Mouse (Mus musculus): Measurements from ENCODE around the gene Hcn3. TPM values are rescaled to one million over a fixed set of nuclear protein-coding genes. Genes with fewer than 3 reads are reported as not detected.

Gene Hcn3
- total RNA-seq, 2 experiments from 2014 or later, result 0.19 to 0.60 TPM

- intact Hi-C loops (cut with DNase I), result loop anchor here (10.0 kb wide), 1 partner anchor 202 kb away; no protein-coding TSS in a partner anchor
- no peak for DNase-seq
Observed at GRCm38 (mm10) chr3:89102495-89103290, 57.3 kb downstream of the Hcn3 start.

DNA sequence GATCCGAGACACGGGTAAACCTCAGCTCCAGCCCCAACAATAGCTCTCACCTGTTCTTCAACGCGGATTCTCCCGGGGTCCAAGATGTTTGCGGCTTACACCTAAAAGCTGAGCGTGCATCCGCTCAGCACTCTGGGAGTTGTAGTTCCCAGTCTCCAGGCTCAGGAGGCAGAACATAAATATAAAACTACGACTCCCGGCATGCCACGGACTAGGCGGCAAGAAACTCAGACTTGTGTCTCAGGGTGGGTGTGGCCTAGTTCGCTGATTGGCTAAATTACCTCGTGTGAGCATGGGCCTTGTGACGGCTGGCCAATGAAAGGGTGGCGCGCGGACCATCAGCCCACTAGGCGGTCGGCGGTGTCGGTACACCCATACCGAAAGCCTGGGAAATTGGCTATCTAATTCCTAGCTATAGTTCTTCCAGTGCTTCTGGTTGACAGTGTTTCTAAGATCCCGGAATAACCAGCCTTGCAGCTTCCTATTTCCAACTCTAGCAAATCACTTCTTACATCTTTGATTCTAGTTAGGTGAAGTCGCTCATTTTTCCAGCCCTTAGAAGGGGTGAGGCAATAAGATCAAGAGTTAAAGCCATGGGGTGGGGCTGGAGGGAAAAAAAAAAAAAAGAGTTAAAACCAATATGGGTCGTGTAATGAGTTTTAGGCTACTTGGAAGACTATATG is 58.0 kb downstream of the Hcn3 start, which contains the start of gene Fdps:
Fdps (minus strand) TSS at position 148 of the 683 bp plus-strand sequence.
- DNase-seq, result peak; percentile 97 to 98
- intact Hi-C loops (cut with DNase I), result loop anchor here (10.0 kb wide), 1 partner anchor 203 kb away; no protein-coding TSS in a partner anchor

DNA sequence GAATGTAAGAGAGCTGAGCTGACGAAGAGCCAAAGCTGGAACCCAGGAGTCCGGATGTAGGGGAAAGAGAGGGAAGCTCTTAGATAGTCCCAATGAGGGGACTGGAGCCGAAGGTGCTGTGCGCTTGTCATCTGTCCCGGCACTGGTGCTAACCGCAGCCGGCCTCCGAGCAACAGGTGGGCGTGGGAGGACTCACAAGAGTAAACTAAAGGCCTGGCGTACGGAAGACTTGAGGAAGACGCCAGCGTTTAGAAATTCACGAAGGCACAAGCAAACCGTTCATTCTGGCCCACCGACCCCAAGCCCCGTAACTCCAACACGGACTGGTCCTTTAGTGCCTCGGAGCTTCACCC is 58.6 kb downstream of the Hcn3 start:
- intact Hi-C loops (cut with DNase I), result loop anchor here (10.0 kb wide), 1 partner anchor 203 kb away; no protein-coding TSS in a partner anchor
- no peak for DNase-seq

DNA sequence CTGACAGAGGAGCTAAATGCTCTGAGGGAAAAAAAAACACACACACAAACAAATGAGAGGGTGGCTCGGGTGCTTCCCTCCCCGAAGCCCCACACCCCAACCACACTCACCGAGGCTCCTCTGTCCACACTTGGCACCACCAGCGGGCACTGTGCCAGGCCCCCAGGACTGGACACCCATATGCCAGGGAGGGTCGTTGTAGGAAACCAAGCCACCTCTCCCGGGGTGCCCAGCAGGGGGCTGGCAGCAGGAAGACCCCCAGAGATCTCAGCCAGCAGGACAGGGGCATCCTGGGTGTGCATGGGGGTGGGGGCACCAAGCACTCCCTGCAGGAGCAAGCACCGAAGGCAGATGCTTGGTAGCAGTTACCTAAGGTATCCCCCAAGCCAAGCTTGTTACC is 59.2 kb downstream of the Hcn3 start, which contains the start of gene Gm43738:
Gm43738 (minus strand) TSS at position 289 of the 400 bp plus-strand sequence.
- DNase-seq, result no peak
- intact Hi-C loops (cut with DNase I), result loop anchor here (10.0 kb wide), 1 partner anchor 204 kb away; no protein-coding TSS in a partner anchor

Other genes starting within 250 kb of the Hcn3 start
- 10 to 100 TPM; 22.8 to 24.3 TPM for gene Msto1, start 246.2 kb downstream of the Hcn3 start, total RNA-seq (2021)
- gene Ash1l, start 209.6 kb downstream of the Hcn3 start, total RNA-seq (2021), result 10 to 100 TPM; 45.4 to 46.0 TPM
- 100 to 1,000 TPM; 105 to 114 TPM for gene Dap3, start 209.0 kb downstream of the Hcn3 start, total RNA-seq (2021)
- 10 to 100 TPM; 12.6 to 15.0 TPM for gene Rusc1, start 66.9 kb downstream of the Hcn3 start, total RNA-seq (2021)
- gene Gm43738, start 59.1 kb downstream of the Hcn3 start, total RNA-seq (2021), result not detected
- 10 to 100 TPM; 26.2 to 28.3 TPM for gene Fdps, start 58.2 kb downstream of the Hcn3 start, total RNA-seq (2021)
- gene Pklr, start 24.1 kb downstream of the Hcn3 start, total RNA-seq (2021), result not detected
- 10 to 100 TPM; 26.6 to 26.7 TPM for gene Clk2, start 4.6 kb upstream of the Hcn3 start, total RNA-seq (2021)
- 10 to 100 TPM; 49.4 to 49.6 TPM for gene Scamp3, start 17.3 kb upstream of the Hcn3 start, total RNA-seq (2021)
- gene Fam189b, start 22.9 kb upstream of the Hcn3 start, total RNA-seq (2021), result 1 to 10 TPM; 7.9 to 8.3 TPM
- 10 to 100 TPM; 24.2 to 24.7 TPM for gene Gba, start 42.7 kb upstream of the Hcn3 start, total RNA-seq (2021)
- gene Thbs3, start 55.0 kb upstream of the Hcn3 start, total RNA-seq (2021), result 10 to 100 TPM; 20.4 to 21.8 TPM
- 10 to 100 TPM; 73.7 to 77.2 TPM for gene Mtx1, start 66.9 kb upstream of the Hcn3 start, total RNA-seq (2021)
- gene Muc1, start 68.9 kb upstream of the Hcn3 start, total RNA-seq (2021), result under 1 TPM; 0.20 to 0.34 TPM
- 10 to 100 TPM; 84.4 to 88.0 TPM for gene Krtcap2, start 85.8 kb upstream of the Hcn3 start, total RNA-seq (2021)
- gene Trim46, start 86.1 kb upstream of the Hcn3 start, total RNA-seq (2021), result 1 to 10 TPM in 1 of 2 experiments, under 1 TPM in 1; 0.77 to 1.1 TPM
- gene Dpm3, start 99.2 kb upstream of the Hcn3 start, total RNA-seq (2021), result 10 to 100 TPM; 60.2 to 64.2 TPM
- 10 to 100 TPM; 29.3 to 31.3 TPM for gene Slc50a1, start 110.4 kb upstream of the Hcn3 start, total RNA-seq (2021)
- gene Efna1, start 120.9 kb upstream of the Hcn3 start, total RNA-seq (2021), result 10 to 100 TPM; 48.8 to 57.5 TPM
- under 1 TPM in 1 of 2 experiments, not detected in 1; 0.17 TPM for gene Efna3, start 162.8 kb upstream of the Hcn3 start, total RNA-seq (2021)
- 1 to 10 TPM; 1.9 to 2.2 TPM for gene Efna4, start 177.8 kb upstream of the Hcn3 start, total RNA-seq (2021)
- 100 to 1,000 TPM; 101 to 118 TPM for gene Adam15, start 189.8 kb upstream of the Hcn3 start, total RNA-seq (2021)
- gene Dcst2, start 201.8 kb upstream of the Hcn3 start, total RNA-seq (2021), result under 1 TPM in 1 of 2 experiments, not detected in 1; 0.26 TPM
- under 1 TPM; 0.43 to 0.57 TPM for gene Dcst1, start 205.1 kb upstream of the Hcn3 start, total RNA-seq (2021)
- 10 to 100 TPM; 20.2 to 25.6 TPM for gene Zbtb7b, start 234.6 kb upstream of the Hcn3 start, total RNA-seq (2021)
- gene Lenep, start 242.6 kb upstream of the Hcn3 start, total RNA-seq (2021), result under 1 TPM in 1 of 2 experiments, not detected in 1; 0.64 TPM